Mouse (Mus musculus) lung, postnatal 0 days (tissue): ENCODE results near the gene Utp4.

Experiments used
- CTCF ChIP-seq: IDR thresholded peaks from 2 replicates; pipeline ENCODE4 v1.5.1; 2016; ENCODE audit warnings: antibody characterized with exemption, mild to moderate bottlenecking
- EP300 ChIP-seq: IDR thresholded peaks from 2 replicates; pipeline ENCODE4 v1.6.1; 2016; ENCODE audit warnings: antibody characterized with exemption, mild to moderate bottlenecking, control low read depth

- no peak for TF ChIP-seq CTCF
- no peak for TF ChIP-seq EP300
Measured at GRCm38 (mm10) chr8:106871328-106871926, 22.0 kb upstream of the Utp4 start.
